Mouse (Mus musculus): ENCODE measurements around the gene Btf3l4.

The Btf3l4 gene

DNA sequence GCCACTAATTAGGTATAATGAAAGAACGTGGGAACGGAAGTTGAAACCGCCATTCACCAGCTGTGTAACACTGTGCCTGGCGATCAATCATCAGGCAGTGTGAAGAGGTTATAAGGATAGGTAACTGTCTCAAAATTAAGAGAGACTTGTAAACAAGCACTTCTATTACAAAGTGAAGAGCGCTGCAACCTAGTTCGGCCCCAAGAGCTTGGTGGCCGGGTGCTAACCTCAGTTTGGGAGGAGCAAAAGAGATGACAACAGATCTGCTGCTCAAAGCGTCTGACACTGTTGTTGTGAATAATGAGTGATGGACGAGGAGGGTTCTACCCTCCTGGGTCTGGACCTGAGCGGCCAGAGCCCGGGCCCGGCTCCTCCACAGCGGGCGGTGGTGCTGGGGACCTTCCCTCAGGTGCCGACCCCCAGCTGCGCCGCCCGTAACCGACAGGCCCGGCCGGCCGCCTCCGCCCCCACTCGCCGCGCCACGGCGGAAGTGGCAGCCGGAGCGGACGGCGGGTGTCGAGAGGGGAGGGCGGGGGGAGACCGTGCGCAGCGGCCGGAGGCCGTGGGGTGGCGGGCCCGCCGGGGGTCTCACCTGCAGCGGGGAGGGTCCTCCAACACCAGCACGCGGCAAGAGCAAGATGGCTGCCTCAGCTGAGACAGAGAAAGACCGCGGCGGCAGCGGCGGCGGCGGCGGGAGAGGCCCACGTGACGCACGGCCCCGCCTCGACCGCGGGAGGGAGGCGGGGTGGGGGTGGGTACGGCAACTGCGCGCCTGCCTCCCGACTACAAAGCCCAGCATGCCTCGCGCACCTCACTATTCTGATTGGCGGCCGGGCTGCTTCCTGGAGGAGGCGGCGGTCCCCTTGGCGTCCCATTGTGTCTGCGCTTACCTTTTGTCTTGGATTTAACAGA is at the start of gene Btf3l4:
Gene Btf3l4, minus strand, starts transcription at position 699 of the 912 bp plus-strand sequence.
- in situ Hi-C loops (cut with MboI, MseI) = no loop called here

DNA sequence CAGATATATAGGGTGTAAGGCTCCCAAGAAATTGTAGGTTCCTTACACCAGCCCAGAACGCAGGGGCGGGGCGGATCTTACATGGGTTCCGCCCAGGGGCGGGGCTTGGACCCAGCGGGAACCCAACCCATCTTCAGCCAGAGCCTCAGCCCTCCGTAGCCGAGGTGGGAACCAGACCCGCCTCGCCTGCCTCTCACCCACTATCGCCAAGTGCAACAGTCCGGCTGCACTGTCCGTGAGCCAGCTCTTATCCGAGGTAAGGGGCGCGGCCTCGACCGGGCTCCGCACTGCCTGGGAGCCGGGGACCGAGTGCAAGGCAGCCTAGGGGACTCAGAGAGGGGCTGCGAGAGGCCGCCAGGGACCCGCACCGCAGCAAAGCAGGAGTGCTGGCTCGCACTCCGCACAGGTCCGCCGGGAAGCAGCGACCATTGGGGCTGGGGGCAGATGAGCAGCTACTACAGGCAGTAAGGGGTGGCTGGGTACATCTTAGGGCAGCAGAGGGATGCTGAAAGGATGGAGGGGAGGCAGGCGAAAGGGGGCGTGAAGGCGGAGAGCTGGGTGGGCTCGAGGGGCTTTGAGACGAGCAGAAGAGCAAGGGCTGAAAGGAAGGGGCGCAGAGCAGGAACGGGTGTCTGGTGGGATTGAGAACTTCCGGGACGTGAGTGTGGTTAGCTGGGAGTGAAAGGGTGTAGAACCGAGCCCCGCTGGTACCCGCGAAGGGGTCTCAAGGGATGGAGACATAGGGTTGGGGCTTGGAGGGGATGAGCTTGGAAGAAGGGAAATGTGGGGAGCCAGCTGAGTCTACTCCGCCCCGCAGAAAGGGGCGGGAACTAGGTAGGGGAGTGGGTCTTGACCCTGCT is 45.8 kb upstream of the Btf3l4 start, which contains the start of gene Rab3b:
Gene Rab3b, plus strand, starts transcription at position 101 of the 860 bp plus-strand sequence.
- in situ Hi-C loops (cut with MboI, MseI) = no loop called here

DNA sequence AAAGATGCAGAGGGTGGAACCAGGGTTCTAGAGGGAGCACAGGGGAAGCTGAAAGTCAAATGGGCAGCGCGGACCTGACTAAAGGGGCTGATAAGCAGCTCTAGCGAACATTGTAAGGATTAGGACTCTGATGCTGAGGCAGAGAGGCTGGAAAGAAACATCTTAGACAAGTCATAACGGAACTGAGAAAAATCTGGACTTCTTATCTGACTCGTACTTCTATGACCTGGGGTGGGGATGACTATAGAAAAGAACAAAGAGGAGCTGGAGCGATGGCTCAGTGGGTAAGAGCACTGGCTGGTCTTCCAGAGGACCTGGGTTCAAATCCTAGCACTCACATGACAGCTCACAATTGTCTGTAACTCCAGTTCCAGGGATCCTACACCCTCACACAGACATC is 44.5 kb upstream of the Btf3l4 start:
- in situ Hi-C loops (cut with MboI, MseI) = no loop called here

DNA sequence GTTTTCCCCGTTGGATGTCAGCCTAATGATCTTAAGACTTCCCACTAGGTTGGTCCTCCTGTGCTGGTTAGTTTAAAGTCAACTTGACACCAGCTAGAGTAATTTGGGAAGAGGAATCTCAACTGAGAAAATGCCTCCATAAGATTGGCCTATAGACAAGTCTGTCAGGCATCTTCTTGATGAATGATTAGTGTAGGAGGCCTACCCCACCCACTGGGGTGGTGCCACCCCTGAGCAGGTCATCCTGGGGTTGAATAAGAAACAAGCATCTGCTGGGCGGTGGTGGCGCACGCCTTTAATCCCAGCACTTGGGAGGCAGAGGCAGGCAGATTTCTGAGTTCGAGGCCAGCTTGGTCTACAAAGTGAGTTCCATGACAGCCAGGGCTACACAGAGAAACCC is 40.3 kb upstream of the Btf3l4 start:
- in situ Hi-C loops (cut with MboI, MseI) = loop anchor here (5.0 kb wide), 2 partner anchors 104 to 294 kb away; no protein-coding TSS in a partner anchor

DNA sequence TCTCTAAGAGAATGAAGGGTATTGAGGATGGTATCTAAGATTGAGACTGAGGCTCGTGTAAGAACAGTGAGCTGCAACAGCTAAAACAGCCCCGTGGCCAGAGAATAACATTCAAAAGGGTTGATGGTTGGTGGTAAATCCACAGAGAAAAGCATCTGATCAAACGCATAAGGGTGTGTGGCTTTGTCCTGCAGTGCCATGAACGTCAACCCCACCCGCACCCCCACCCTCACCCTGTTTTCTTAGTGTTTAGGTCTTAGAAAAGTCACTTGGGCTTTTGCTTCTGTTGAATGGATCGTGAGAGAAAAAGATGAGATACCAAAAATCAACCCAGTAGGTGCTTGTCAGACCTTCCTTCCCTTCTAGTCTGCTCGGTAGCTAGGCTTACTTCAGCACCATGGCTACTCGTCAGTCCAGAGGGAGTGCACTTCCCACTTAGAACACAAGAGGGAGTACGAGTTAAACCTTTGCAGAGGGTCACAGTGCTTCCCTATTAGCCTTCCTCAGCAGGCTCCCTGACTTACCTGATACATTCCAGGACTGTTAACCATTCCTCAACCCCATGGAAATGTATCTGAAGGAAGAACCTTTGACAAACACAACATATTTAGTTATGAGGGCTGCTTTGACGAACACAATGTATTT is 36.4 kb upstream of the Btf3l4 start:
- in situ Hi-C loops (cut with MboI, MseI) = loop anchor here (5.0 kb wide), 2 partner anchors 107 to 297 kb away; no protein-coding TSS in a partner anchor

DNA sequence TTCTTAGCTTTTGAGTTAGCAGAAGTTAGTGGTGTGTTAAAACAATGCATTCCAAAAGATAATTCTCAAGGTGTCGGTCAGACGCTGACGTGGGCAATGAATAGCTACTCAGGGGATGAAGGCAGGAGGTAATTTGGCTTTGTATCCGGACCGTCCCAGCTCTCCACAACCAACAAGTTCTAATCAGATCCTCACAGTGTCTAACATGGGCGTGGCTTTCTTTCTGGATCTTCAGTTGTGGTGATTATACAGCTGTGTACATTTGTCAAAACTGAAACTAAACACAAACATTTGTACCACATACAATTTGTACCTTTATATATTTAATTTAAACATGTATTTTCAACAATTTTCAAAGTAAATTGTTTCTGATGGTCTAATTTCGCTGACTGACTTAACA is 33.4 kb upstream of the Btf3l4 start:
- in situ Hi-C loops (cut with MboI, MseI) = no loop called here

DNA sequence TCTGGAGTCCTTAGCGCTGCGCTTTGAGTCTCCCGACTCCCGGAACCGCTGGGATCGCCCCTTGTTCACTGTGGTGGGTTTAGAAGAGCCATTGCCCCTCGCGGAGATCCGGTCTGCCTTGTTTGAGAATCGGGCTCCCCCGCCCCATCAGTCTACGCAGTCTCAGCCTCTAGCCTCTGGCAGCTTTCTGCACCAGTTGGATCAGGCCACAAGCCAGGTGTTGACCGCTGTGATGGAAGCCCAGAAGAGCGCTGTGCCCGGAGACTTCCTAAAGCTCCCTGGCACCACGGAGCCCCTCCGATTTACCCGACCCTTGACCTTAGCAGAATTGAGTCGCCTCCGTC is 15.1 kb upstream of the Btf3l4 start, which contains the start of gene A730015C16Rik:
Gene A730015C16Rik, minus strand, starts transcription at position 115 of the 344 bp plus-strand sequence.
- in situ Hi-C loops (cut with MboI, MseI) = no loop called here

DNA sequence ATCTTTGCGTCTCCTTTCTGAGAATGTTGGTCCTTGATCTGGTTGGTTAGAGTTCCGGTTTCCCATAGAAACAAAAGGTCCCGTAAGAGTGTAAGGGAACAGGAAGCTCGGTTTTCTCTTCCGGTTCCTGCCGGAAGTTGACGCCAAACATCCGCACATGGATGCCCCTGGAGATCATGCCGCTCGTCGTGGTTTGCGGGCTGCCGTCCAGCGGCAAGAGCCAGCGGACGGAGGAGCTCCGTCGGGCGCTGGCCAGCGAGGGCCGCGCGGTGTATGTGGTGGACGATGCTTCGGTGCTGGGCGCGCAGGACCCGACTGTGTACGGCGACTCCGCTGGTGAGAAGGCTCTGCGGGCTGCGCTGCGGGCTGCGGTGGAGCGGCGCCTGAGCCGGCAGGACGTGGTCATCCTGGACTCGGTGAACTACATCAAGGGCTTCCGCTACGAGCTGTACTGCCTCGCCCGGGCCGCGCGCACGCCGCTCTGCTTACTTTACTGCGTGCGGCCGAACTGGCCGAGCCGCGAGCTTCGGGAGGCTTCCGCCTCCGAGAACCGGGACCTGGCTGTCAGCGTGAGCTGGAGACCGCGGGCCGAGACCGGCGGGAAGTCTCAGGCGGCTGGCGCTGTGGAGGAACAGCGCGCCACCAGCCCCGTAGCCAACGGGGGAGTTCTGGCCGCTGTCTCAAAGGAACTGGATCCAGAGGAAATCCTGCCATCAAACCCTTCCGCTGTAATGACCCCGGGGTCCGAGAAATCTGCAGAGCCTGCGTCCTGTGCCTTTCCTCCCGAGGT is 14.5 kb upstream of the Btf3l4 start, which contains the start of gene Kti12:
Gene Kti12, plus strand, starts transcription at position 71 of the 790 bp plus-strand sequence.
- in situ Hi-C loops (cut with MboI, MseI) = no loop called here

DNA sequence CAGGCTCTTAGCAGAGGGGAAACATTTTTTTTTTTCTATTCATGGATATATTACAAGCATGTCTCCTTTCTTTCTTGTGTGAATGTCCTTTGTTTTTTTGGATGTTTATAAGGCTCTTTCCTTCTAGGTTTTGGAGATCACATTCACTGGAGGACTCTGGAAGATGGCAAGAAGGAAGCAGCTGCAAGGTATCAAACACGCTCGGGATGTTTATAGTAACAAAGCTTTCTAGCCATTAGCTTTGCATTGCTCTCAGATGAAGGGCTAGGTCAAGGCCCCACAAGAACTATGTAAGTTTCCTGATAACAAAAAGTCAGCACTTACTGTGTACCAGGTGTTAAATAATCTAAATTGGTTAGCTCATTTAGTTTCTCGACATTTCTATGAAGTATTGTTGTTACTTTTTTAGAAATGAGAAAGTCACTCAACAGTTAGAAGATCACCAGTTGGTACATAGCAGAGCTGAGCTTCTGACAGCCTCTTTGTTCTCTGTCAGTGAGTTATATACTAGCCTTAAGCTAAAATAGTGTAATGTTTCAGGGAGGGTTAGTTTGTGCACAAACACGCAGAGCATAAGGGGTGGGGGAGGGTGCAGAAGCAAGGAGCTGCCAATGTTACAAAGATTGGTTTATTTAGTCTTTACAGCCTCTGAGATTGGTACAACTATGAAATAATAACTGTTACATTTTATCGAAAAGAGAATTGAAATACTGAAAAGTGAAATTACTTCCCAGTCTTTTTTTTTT is 12.6 kb upstream of the Btf3l4 start:
- in situ Hi-C loops (cut with MboI, MseI) = no loop called here

DNA sequence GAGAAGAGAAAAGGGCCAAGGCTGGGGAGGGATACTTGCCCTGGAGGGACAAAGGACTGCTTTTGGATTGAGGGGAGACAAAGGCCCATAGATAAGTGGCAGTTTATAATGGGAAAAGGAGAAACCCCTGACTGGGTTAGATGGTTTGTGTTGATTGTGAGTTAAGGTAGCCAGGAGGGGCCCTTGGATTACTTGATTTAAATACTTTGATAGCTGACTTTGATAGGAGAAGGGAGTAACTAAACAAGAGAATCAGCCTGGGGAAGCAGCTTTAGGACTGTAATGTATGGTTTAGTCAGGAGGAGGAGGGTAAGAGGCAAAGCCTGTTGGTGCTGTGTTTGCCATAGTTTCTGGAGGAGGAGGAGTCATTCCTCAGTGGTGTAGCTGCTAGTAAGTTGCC is 9.9 kb upstream of the Btf3l4 start:
- in situ Hi-C loops (cut with MboI, MseI) = no loop called here

DNA sequence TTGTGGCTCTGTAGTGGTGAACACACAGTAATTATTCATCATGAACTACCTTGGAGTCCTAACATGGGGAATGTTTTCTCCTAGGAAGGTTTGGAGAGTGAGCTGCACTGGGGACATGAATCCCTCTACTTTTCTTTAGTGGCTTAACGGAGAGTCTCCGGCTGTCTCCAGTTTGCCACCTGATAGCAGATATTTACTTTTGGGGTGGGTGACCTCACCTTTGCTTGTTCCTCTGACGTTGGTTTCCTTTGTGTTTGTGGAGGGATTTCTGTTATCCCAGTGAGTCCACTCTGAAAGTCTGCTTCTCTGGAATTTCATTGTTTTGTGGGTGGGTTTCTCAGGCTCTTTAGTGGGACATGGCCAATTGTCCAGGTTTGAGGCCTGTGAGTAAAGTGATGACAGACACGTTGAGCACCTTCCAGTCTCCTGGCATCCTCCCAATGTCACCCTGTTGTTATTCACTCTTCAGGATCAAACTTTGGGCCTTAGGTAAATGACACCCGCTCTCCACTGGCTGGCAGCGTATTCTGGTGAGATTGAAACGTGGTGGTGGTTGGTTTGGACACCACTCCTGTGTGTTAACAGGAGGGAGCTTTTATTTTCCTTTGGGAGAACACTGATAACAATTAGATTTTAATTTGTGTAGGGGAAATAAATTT is 8.6 kb upstream of the Btf3l4 start:
- in situ Hi-C loops (cut with MboI, MseI) = no loop called here

DNA sequence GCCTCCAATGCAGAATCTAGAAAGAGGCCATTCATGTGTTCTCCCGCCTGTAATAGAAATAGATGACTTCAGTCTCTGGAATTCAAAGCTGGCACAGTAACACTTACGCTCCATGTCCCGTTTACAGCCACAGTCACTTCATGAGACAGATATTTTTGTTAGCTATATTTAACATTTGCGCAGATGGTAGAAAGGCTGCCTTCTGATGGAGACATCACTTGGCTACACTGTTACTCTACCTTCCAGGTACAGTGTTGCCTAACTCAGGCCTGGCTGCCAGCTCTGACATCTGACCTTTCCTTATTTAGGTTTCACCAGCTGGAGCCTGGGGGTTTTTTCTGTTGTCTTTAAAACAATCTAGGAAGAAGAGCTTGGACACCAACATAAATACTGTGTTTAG is 4.6 kb upstream of the Btf3l4 start:
- in situ Hi-C loops (cut with MboI, MseI) = no loop called here

DNA sequence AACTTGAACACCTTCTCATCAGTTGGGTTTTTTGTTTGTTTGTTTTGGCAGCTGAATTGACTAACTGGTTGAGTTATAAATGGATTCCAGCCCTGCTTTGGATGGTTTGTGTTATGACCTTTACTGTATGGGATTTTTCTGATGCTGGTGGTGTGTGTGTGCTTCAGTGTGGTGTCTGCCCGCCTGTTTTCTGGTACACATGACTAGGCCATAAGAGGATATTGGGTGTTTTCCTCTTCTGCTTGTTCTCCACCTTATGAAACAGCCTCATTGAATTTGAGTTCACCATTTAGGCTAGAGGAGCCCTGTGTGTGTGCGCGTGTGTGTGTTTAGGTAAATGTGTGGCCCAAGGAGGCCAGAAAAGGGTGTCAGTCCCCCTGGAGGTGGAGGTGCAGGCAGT is 2.1 kb upstream of the Btf3l4 start:
- in situ Hi-C loops (cut with MboI, MseI) = no loop called here

DNA sequence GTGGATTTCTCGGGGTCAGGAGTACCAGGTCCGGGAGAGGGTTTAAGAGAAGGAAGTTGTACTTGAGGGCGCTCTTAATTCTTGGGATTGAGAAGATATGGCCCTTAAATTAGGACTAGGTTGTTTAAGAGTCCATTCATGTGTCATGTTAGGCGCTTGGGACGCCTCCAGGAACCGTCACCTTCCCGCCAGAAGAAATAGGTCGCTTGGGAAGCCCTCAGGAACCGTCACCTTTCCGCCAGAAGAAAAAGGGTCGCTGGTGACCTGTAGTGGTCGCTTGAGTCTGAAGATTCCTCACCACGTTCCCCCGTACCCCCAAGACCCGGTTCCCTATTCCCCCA is 1.5 kb upstream of the Btf3l4 start:
- in situ Hi-C loops (cut with MboI, MseI) = no loop called here

DNA sequence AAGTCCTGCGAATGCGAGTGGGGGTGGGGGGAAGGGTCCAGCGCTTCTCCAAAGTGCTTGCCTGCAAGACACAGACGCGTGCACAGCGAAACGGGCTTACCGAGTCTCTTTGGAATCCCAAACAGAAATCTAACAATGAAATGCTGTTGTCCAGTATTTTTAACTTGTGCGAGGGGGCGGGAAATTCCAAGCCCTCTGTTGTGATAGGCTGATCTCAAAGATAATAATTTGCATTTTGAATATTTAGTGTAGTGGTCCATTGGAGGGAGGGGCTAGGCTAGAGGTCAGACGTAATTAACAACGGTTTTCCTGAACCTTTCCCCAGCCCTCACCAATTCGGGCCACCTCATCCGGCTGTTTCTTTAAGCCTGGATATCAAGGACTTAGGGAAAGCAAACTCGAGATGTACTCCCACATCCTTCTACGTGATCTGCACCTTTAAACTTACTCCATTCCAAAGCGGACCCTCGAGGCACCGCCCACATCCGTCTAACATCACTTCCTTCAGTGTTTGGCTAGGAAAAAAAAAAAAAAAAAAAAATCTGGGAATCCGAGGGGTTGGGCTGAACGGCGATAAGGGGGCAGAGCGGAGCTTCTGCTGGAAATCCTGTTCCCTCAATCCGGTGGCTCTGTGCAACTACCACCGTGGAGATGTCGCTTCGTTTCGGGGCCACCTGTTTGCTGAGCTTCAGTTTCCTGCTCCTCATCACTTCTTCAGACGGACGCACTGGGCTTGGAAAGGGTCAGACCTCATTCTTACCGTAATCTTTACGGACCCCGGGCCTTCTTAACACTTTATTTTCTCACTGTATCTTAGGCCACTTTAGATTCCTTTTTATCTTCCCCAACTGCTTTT is 929 bp upstream of the Btf3l4 start, which contains the start of gene Txndc12:
Gene Txndc12, plus strand, starts transcription at position 487 of the 856 bp plus-strand sequence.
- in situ Hi-C loops (cut with MboI, MseI) = no loop called here

DNA sequence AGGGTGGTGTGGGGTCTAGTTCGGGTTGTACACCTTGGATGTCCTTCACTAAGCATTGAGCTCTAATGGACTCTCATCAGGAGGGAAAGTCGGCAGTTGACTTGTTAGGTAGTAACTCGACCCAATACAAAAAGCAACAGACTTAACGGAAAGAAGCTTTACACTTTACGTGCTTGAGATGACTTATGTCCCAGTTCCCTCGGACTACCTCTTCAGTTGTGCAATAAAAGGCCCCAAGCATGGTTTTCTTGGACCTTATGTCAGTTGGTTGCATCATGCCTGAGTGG is 357 bp upstream of the Btf3l4 start:
- in situ Hi-C loops (cut with MboI, MseI) = no loop called here

DNA sequence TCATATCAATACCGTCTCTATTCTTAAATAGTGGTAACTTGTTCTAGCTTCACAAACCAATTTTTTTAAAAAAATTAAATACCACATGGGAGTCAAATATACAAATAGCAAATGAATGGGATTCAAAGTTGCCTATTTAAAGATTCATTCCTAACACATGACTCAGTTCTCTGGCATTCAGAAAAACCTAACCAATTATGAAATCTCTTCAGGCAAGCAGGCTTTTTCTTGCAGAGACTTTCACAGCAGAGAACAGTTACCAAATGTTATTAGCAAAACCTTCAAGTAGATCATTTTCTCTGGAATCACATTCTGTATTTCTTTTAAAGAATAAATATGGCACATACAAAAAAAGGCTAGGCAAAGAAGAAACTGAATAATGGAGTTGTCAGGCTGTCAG is 2.7 kb downstream of the Btf3l4 start:
- in situ Hi-C loops (cut with MboI, MseI) = no loop called here

DNA sequence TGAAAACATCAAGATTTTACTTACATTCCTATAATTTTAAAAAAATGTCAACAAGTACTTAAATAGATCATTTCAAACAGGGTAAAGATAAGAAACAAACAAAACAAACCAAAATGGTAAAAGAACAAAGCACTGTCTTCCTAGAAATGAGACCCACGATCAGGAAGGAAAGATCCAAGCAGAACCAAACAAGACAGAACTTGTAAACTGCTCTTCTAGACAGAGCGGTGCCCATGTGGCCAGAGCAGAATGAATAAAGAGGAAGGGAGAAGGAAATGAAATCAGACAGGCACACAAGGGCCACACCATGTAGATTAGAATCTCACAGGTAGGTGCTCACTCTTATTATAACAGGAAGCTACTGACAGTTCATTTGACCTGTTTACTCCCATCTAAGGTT is 6.8 kb downstream of the Btf3l4 start:
- in situ Hi-C loops (cut with MboI, MseI) = no loop called here

DNA sequence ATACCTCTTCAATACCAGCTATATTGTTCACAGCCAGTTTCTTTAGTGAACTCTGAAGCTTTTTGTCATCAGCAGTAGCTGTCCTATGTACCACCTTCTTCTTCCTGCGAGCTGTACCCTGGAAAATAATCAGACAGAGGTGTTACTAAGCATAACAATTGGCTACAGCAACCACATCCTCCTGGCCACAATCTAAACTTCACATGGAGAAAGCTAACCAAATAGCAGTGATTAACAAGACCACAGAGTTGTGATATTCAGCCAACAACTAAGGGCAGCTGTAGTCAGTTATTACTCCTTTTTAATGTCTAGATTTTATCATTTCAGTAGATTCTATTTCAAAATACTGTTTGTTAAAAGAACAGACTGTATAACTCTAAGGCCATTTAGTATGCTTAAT is 7.3 kb downstream of the Btf3l4 start:
- in situ Hi-C loops (cut with MboI, MseI) = no loop called here
